10 mouse cellular contexts compared by ENCODE assay signal in genomic region chr16:91362616-91363272, GRCm38 (mm10). TPM values are rescaled to one million over a fixed set of nuclear protein-coding genes. Genes with fewer than 3 reads are reported as not detected.
DNase-seq lines count a peak whose midpoint lies in the region; ATAC-seq and TF ChIP-seq lines count a peak whose summit lies in the region.
"Had no signal": no experiment of that assay in that cellular context is flagged by ENCODE, and none has a peak within 500 bp of the region (broad histone marks: within the 10 kb centered on the region; RNA-seq: fewer than 3 reads in every experiment).

No protein-coding gene starts in this region.

- 0 out of 2 replicates have a peak, but pooled peaks cover 8% of the 10 kb centered on the region for H3K4me1 ChIP-seq in neural tube, embryonic 13.5 days (replicated peaks)
- peaks cover 27% of the 10 kb centered on the region for H3K4me1 ChIP-seq in kidney, embryonic 16.5 days (ENCODE audit: insufficient read depth, low read length)
- H3K4me1 ChIP-seq in forebrain, postnatal 0 days (ENCODE audit: insufficient read depth): no peaks in the 10 kb centered on the region

- peaks cover 2% of the 10 kb centered on the region; the same call in 1 of the 2 replicates for H3K27me3 ChIP-seq in neural tube, embryonic 13.5 days
- no peaks in the 10 kb centered on the region for H3K27me3 ChIP-seq in kidney, embryonic 16.5 days (ENCODE audit: insufficient read depth, low read length)
- H3K27me3 ChIP-seq in myocyte (ENCODE audit: control insufficient read depth, insufficient read depth, insufficient read length): peaks cover 10% of the 10 kb centered on the region
- peaks cover 2% of the 10 kb centered on the region for H3K27me3 ChIP-seq in forebrain, postnatal 0 days (ENCODE audit: insufficient read depth, low read length)

- H3K9me3 ChIP-seq in neural tube, embryonic 13.5 days: no peaks in the 10 kb centered on the region
- peaks cover 1% of the 10 kb centered on the region; the same call in 1 of the 2 replicates for H3K9me3 ChIP-seq in kidney, embryonic 16.5 days (ENCODE audit: low read length)
- H3K9me3 ChIP-seq in forebrain, postnatal 0 days (ENCODE audit: low read length): no peaks in the 10 kb centered on the region

- no peak for ATAC-seq in neural tube, embryonic 13.5 days (ENCODE audit: low read depth)
- ATAC-seq in kidney, embryonic 16.5 days (ENCODE audit: low FRiP score, low TSS enrichment): peak; percentile 65; the same call in 1 of the 2 replicates
- ATAC-seq in forebrain, postnatal 0 days: no peak

- peak overlapping the region; percentile 42 for H3K27ac ChIP-seq in neural tube, embryonic 13.5 days (replicated peaks)
- H3K27ac ChIP-seq in kidney, embryonic 16.5 days (ENCODE audit: low read length): peak overlapping the region; percentile 88
- H3K27ac ChIP-seq in forebrain, postnatal 0 days (ENCODE audit: low read depth, low read length): no peak overlapping the region

- H3K9ac ChIP-seq in neural tube, embryonic 13.5 days: no peak overlapping the region
- H3K9ac ChIP-seq in kidney, embryonic 16.5 days (replicated peaks; ENCODE audit: low read length): no peak overlapping the region
- H3K9ac ChIP-seq in forebrain, postnatal 0 days: no peak overlapping the region

- 72% methylated on average over 12 of the region's 12 CpGs for WGBS in neural tube, embryonic 13.5 days
- 41% methylated on average over 12 of the region's 12 CpGs for WGBS in kidney, embryonic 16.5 days
- WGBS in forebrain, postnatal 0 days: 62% methylated on average over 12 of the region's 12 CpGs

- no peak overlapping the region for H3K4me2 ChIP-seq in neural tube, embryonic 13.5 days
- 0 out of 2 replicates have a peak overlapping the region, but pooled peaks have one; percentile 13 for H3K4me2 ChIP-seq in kidney, embryonic 16.5 days (replicated peaks; ENCODE audit: low read depth, low read length)
- H3K4me2 ChIP-seq in myocyte (ENCODE audit: low read depth): peak overlapping the region; percentile 38
- no peak overlapping the region for H3K4me2 ChIP-seq in forebrain, postnatal 0 days (ENCODE audit: low read depth)

- no peak overlapping the region for H3ac ChIP-seq in myocyte (ENCODE audit: control insufficient read depth, insufficient read length)

- no peaks in the 10 kb centered on the region for H3K79me2 ChIP-seq in myocyte (ENCODE audit: control insufficient read depth, insufficient read depth)

- TF ChIP-seq POLR2A in myocyte (IDR thresholded peaks at IDR 0.05; ENCODE audit: insufficient read length, low read depth): no peak

- no peak for DNase-seq in neural tube, embryonic 10.5 days (ENCODE audit: extremely low spot score, low spot score)
- peak; percentile 98 for DNase-seq in heart, adult 11 months
- no peak for DNase-seq in embryo, embryonic 11 days
- no peak for DNase-seq in thymus, postnatal 36 days
- DNase-seq in forebrain, postnatal 0 days: no peak

- H3K4me3 ChIP-seq in neural tube, embryonic 13.5 days: no peak overlapping the region
- H3K4me3 ChIP-seq in kidney, embryonic 16.5 days (ENCODE audit: low read length): no peak overlapping the region
- H3K4me3 ChIP-seq in myocyte: no peak overlapping the region
- no peak overlapping the region for H3K4me3 ChIP-seq in forebrain, postnatal 0 days (ENCODE audit: low read depth, low read length)

- no peak for TF ChIP-seq CTCF in forebrain, postnatal 0 days (IDR thresholded peaks at IDR 0.05; ENCODE audit: low read depth)

- H3K36me3 ChIP-seq in neural tube, embryonic 13.5 days: no peaks in the 10 kb centered on the region
- no peaks in the 10 kb centered on the region for H3K36me3 ChIP-seq in kidney, embryonic 16.5 days (ENCODE audit: insufficient read depth, low read length)
- H3K36me3 ChIP-seq in myocyte (ENCODE audit: control insufficient read depth, insufficient read depth): no peaks in the 10 kb centered on the region
- H3K36me3 ChIP-seq in forebrain, postnatal 0 days (ENCODE audit: insufficient read depth): no peaks in the 10 kb centered on the region
- H3K36me3 ChIP-seq: G1E had no signal

TF ChIP-seq in myocyte, 11 proteins besides CTCF, POLR2A, EP300 and RAD21:
- TF ChIP-seq E2F4 (IDR thresholded peaks at IDR 0.05; ENCODE audit: insufficient read depth) (no peak), POLR2AphosphoS2 (IDR thresholded peaks at IDR 0.05; ENCODE audit: insufficient read length, low read depth) (no peak), REST (IDR thresholded peaks at IDR 0.05; ENCODE audit: insufficient read depth, insufficient read length) (no peak), TCF12 (IDR thresholded peaks at IDR 0.05; ENCODE audit: insufficient read depth, poor library complexity, severe bottlenecking) (no peak), SRF (IDR thresholded peaks at IDR 0.05; ENCODE audit: control insufficient read depth, insufficient read length, low read depth) (no peak), USF1 (IDR thresholded peaks at IDR 0.05; ENCODE audit: low read depth) (no peak), MYOG (IDR thresholded peaks at IDR 0.05; ENCODE audit: control insufficient read depth in 1 of 3, insufficient read depth in 1 of 3, insufficient read length in 2 of 3, low read depth in 2 of 3) (no peak), MAX (IDR thresholded peaks at IDR 0.05; ENCODE audit: low read depth) (no peak), MYOD1 (IDR thresholded peaks at IDR 0.05; ENCODE audit: control insufficient read depth in 1 of 3, insufficient read length in 2 of 3, low read depth in 2 of 3) (no peak), TCF3 (IDR thresholded peaks at IDR 0.05; ENCODE audit: insufficient read length, low read depth) (no peak)

RNA-seq across cellular contexts. Expression of gene Ifnar2, which starts 9.8 kb away (rescaled TPM):
- polyA plus RNA-seq in neural tube, embryonic 13.5 days (2015; fragmentation: Nextera tagmentation; extraction: Ambion mirVana): 39.9 and 40.6 TPM in 2 replicates
- polyA plus RNA-seq in kidney, embryonic 16.5 days (2015; fragmentation: Nextera tagmentation; extraction: Ambion mirVana): 55.5 and 56.2 TPM in 2 replicates
- 47.0 TPM for polyA plus RNA-seq in myocyte (2012; fragmentation: generic; extraction: Trizol)
- total RNA-seq in forebrain, postnatal 0 days (2014; rRNA removed): 24.5 and 25.5 TPM in 2 replicates
- polyA plus RNA-seq in forebrain, postnatal 0 days (2015; fragmentation: Nextera tagmentation; extraction: Ambion mirVana): 53.1 and 58.1 TPM in 2 replicates

RNA-seq across cellular contexts. Expression of gene Gm21970, which starts 28.8 kb away (rescaled TPM):
- not detected in 2 replicates for polyA plus RNA-seq in neural tube, embryonic 13.5 days (2015; fragmentation: Nextera tagmentation; extraction: Ambion mirVana)
- polyA plus RNA-seq in kidney, embryonic 16.5 days (2015; fragmentation: Nextera tagmentation; extraction: Ambion mirVana): not detected in 2 replicates
- polyA plus RNA-seq in myocyte (2012; fragmentation: generic; extraction: Trizol): not detected
- 6.1 TPM in 1 of 2 replicates, not detected in the other for total RNA-seq in forebrain, postnatal 0 days (2014; rRNA removed)
- polyA plus RNA-seq in forebrain, postnatal 0 days (2015; fragmentation: Nextera tagmentation; extraction: Ambion mirVana): not detected in 2 replicates
- polyA plus RNA-seq: G1E; gonadal fat pad, adult 2 months had no signal

RNA-seq across cellular contexts. Expression of gene Il10rb, which starts 43.2 kb away (rescaled TPM):
- polyA plus RNA-seq in neural tube, embryonic 13.5 days (2015; fragmentation: Nextera tagmentation; extraction: Ambion mirVana): 11.8 and 13.1 TPM in 2 replicates
- polyA plus RNA-seq in kidney, embryonic 16.5 days (2015; fragmentation: Nextera tagmentation; extraction: Ambion mirVana): 38.8 and 45.1 TPM in 2 replicates
- 13.7 TPM for polyA plus RNA-seq in myocyte (2012; fragmentation: generic; extraction: Trizol)
- total RNA-seq in forebrain, postnatal 0 days (2014; rRNA removed): 5.0 and 7.9 TPM in 2 replicates
- polyA plus RNA-seq in forebrain, postnatal 0 days (2015; fragmentation: Nextera tagmentation; extraction: Ambion mirVana): 9.2 and 11.1 TPM in 2 replicates

Comparison
In these comparisons a context has a peak if more than half of its experiments do, and no peak if none do; other contexts are left out.
1. H3K4me2 ChIP-seq: peak in kidney, embryonic 16.5 days (single experiment) and myocyte (single experiment); none in neural tube, embryonic 13.5 days (single experiment) and forebrain, postnatal 0 days (single experiment).